Mouse (Mus musculus) erythroblast, embryonic 14.5 days (primary cell): Measurements from ENCODE around the gene Itgb6.

Experiments
- GATA1 ChIP-seq: IDR thresholded peaks from 2 replicates; pipeline ENCODE4 v1.6.1; 2012; ENCODE audit warnings: low read length, inconsistent platforms, mixed read lengths
- TAL1 ChIP-seq: IDR thresholded peaks from 3 replicates; pipeline ENCODE4 v1.6.1; 2012; ENCODE audit warnings: low read length, inconsistent platforms, mixed read lengths

GRCm38 (mm10) chr2:60720906-60721305 is 1.5 kb downstream of the Itgb6 start:
- TF ChIP-seq GATA1 (no peak), TAL1 (no peak)
